Mouse (Mus musculus): ENCODE measurements around the gene Upk3bl.
"Not testable (repeated sequence)": the region's sequence is repeated elsewhere in the genome, so short reads cannot be mapped to it uniquely, and the experiment has no call there.

Upk3bl gene

GRCm38 (mm10) chr5:136084891-136085651, 30.8 kb downstream of the Upk3bl start:
- DNase-seq (ENCODE audit: low spot score in 2 of 2), result no peak

DNA sequence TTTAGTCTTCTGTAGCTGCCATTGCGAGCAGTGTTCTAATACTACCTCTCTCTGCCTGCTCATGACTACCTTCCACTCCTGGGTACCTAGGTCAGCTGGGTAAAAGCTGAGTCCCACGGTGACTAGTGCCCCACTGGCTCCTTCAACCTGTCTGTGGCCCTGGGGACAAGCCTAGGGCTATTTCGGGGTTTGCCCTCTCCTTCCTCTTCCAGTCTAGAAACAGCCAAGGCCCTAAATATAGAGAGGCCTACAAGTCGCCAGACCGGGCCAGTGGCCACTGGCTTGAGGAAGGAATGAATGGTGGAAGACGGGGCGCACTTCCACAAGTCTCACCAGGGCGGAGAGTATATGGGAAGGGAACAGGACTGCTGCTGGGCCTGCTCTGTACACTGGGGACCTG, 32.0 kb downstream of the Upk3bl start:
- DNase-seq (ENCODE audit: low spot score in 2 of 2), result no peak

GRCm38 (mm10) chr5:136088821-136089575, 34.7 kb downstream of the Upk3bl start:
- no peak for DNase-seq (ENCODE audit: low spot score in 2 of 2)

DNA sequence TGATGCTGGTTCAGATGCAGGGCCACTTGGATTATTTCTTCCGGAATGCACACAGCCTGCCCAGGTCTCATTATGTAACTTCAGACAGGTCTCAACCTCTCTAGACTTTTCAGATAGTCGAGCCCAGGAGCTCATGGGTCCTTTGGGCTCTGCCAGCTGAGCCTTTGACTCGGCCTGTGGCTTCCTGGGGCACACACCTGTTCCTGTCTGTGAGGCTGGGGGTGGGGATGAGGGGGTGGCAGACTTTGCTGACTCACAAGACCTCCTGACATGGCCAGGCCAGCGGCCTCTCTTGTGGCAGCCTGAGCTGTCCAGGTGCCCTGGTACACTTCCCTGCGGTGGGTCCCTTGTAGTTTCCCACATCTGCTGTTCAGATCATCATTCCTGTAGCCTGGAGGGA, 37.6 kb downstream of the Upk3bl start:
- DNase-seq (ENCODE audit: low spot score in 2 of 2), result no peak

GRCm38 (mm10) chr5:136094249-136095010, 40.1 kb downstream of the Upk3bl start:
- no peak for DNase-seq (ENCODE audit: low spot score in 2 of 2)

GRCm38 (mm10) chr5:136095089-136095488, 40.8 kb downstream of the Upk3bl start:
- DNase-seq (ENCODE audit: low spot score in 2 of 2), result no peak

- DNase-seq (ENCODE audit: low spot score in 2 of 2), result no peak
Measured at GRCm38 (mm10) chr5:136098536-136098935, 44.2 kb downstream of the Upk3bl start.

GRCm38 (mm10) chr5:136102099-136102820, 48.0 kb downstream of the Upk3bl start:
- peak; percentile 46 to 70 for DNase-seq (ENCODE audit: low spot score in 2 of 2)

- no peak for DNase-seq (ENCODE audit: low spot score in 2 of 2)
Measured at GRCm38 (mm10) chr5:136104511-136104910, 50.2 kb downstream of the Upk3bl start.

DNA sequence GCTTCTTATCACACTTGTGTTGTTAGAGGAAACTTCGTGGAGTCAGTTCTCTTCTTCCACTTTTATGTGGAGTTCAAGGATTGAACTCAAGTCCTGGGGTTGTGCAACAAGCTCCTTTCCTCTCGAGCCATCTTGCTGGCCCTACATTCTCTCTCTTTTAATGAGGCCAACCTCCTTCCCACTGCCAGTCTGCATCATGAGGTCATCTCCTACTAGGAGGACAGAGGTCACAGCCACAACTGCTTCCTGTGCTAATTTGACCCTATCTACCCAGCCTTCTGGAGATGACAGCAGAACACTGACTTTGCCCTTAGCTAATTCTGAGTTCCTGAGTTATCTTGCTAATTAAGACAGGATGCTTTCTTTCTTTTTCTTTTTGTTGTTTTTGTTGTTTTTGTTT, 54.2 kb downstream of the Upk3bl start:
- no peak for DNase-seq (ENCODE audit: low spot score in 2 of 2)

DNA sequence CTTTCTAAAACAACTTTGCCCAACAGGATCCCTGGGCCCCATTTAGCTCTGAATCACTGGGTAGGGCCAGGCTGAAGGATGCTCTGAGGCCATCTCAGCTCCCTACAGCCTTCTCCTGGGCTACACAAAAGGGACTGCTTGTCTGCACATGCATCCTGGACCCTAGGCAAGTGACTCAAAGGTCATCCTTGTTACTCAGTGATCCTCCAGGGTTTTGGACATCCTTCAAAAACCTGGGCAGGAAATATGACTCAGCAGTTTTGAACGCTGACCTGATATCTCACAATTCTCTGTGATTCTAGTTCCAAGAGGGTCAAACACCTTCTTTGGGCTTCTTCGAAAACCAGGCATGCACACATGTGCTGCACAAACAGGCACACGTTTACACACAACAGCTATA, 54.8 kb downstream of the Upk3bl start:
- no peak for DNase-seq (ENCODE audit: low spot score in 2 of 2)

DNA sequence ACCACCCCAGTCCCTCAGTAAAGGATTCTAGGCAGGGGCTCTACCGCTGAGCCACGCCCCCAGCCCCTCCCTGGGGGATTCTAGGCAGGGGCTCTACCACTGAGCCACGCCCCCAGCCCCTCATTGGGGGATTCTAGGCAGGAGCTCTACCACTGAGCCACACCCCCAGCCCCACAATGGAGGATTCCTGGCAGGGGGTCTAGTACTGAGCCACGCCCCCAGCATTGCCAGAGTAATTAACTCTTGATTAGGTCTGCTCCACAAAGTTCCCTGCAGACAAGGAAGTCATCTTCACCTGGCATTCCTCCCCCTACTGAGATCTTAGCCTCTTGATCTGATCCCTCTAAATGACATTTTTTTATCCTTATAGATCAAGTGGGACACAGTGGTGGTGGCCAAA, 59.3 kb downstream of the Upk3bl start:
- not testable (repeated sequence) for DNase-seq (ENCODE audit: low spot score in 2 of 2)
